Mouse (Mus musculus) retina, postnatal 1 day (tissue): ENCODE results near the gene Apoc2.
"Not testable (repeated sequence)": the region's sequence is repeated elsewhere in the genome, so short reads cannot be mapped to it uniquely, and the experiment has no call there.

ENCODE experiments used
- DNase-seq: peaks from one replicate; pipeline ENCODE4 v3.0.0-alpha.2; 2012

The Apoc2 gene

DNA sequence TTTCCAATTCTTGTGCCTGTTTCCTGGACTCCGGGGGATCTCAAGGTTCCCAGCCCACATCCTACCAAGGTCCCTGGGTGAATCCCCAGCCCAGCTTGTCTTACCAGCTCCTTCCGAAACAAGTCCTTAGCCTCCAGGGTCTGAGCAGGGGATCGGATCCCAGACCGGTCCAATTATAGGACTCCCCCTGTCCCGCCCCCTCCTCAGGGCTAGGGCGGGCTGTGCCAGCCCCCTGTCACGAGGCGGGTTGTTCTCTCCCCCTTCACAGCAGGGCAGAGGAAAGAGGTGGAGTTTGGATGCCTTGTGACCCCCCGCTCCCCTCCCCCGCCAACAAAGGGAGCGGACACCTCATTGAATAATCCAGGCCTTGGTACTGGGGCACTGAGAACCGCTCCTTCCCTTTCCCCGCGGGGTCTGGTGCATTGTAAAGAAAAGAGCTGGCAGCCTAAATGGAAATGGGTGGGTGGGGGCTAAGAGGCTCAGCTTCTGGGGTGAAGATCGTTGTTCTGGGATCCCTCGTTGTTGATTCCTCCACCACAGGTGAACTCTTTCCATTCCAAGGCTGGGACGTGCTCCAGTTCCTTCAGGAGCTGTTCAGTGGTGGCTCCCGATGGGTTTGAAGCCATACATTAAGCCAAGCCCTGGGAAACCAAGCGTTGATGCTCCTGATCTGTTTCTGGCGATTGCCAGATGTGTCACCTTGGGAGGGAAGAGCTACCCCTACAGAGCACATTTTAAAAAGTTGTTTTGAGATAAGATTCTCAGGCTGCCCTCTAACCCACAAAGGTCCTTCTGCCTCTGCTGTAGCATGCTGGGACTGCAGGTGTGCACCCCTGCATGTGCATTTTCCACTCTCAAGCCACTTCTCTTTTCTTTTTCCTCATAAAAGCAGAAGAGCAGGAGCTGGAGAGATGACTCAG, 21.4 kb upstream of the Apoc2 start, which contains the start of gene Apoe:
Apoe (minus strand) TSS at position 282 of the 920 bp plus-strand sequence.
- peak; percentile 79 for DNase-seq

DNA sequence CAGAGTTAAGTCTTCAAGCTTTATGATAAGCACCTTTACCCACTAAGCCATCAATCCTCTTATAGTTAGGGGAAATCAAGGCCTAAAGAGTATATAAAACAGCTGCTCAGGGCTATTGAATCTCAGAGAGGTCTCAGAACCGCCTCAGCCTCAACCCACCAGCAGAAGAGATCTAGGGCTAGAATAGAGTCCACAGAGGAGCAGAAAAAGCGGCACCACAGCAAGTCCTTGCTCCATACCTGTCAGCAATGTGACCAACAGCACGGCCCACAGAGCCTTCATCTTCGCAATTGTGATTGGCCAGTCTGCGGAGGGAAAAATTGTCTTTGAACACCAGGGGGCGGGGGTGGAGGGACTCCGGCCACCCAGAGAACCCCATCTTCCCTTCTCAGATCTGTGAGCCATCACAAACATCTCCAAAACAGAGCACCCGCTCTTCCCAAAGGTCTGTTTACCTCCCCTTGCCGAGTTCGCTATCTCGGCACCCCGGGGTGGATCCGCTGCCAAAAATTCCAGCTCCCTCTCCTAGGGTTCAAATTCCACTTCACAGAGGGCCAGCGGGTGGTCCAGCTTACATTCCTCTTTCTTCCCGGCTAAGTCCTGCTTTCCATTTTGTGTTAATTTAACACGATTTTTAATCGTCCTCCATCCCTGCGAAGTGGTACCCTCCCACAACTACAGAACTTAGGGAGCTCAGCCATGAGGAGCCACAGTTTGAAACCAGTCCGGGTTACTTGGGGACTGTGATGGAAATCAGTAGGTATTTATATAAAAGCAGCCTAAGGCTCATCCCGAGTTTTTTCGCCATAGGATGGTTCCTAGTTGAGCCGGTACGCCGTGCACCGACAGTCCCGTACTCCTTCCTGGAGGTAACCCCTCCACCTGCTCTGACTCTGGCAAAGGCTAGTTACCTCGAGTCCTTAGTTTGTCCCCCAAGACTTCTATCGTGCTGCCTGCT, 20.5 kb upstream of the Apoc2 start:
- peak; percentile 75 for DNase-seq

DNA sequence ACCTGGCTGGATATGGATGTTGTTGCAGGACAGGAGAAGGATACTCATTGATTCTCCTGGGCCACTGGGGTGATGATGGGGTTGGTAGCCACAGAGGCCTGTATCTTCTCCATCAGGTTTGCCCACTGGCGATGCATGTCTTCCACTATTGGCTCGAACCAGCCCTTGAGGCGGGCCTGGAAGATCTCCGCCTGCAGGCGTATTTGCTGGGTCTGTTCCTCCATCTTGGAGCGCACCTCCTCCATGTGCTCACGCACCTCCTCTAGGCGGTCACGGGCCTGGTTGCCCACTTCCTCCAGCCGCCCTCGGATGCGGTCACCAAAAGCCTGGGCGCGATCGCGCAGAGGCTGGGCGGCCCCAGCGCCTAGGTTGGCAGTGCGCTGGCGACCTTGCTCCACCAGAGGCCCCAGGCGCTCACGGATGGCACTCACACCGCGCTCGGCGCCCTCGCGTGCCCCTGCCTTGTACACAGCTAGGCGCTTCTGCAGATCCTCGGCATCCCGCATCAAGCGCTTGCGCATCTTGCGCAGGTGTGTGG, 18.7 kb upstream of the Apoc2 start:
- DNase-seq, result no peak

DNA sequence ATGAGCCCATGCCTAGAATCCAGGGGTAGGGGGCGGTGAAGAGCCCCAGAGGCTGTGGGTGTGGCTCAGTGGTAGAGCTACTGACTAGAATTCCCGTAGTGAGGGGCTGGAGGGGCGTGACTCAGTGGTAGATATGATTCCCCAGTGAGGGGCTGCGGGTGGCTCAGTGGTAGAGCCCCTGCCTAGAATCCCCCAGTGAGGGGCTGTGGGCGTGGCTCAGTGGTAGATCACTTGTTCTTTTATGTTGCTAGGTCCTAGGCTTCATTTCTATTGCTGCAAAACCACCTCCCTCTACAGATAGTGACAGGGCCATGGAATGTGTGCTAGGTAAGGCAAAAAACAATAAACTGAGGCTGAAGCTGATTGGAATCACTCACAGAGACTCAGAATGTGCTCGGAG, 18.1 kb upstream of the Apoc2 start:
- no peak for DNase-seq

DNA sequence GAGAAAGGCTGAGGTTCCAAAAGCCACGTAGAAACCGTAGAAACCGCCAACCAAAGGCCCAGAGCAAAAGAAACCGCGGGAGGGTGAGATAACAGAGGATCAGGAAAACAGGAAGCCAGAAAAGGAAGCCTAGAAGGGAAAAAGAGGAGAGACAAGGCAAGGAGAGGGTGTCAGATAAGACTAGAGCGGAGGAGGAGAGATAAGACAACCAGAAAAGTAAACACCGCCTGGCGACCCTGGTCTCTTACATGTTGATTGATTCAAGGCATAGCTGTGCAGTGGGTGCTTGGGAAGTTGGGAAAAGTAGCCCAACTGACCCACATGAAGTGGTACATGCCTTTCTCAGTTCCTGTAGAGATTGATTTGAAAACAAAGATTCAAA, 17.5 kb upstream of the Apoc2 start:
- no peak for DNase-seq

DNA sequence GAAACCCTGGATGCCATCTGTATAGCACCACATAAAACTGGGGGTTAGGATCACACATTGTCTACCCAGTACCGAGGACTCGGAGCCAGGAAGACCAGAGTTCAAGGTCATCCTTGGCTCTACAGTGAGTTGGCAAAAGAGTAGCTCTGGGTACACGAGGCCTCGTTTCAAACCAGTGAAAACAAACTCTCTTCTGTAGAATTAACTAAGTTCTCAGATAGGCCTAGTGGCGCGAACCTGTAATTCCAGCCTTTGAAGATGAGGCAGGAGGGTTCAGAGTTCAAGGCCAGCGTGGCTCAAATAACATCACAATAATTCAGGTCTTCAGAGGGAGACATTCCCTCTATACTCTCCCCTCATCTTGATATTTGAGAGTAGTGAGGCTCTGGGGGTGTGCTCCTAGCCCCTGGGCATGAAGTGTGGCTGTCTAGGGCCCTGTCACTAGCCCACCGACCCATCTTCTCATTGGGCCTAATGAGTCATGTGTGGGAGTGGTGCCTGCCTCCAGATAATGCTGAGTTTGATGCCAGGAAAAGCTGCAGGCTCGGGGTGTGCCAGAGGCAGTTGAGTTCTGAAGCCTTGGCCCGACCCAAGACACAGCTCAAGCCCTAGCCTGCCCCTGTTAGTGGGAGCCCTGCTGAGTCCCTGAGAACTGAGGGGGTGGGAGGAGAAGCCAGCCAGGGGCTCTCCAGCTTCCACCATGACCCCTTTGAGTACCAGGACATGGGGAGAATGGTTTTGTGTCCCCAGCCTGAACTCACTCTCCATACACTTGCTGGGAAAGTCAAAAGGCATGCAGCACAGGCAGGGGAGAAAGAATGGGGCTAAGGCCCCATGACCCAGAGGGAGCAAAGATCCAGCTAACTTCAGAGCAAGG, 16.8 kb upstream of the Apoc2 start:
- DNase-seq, result no peak

DNA sequence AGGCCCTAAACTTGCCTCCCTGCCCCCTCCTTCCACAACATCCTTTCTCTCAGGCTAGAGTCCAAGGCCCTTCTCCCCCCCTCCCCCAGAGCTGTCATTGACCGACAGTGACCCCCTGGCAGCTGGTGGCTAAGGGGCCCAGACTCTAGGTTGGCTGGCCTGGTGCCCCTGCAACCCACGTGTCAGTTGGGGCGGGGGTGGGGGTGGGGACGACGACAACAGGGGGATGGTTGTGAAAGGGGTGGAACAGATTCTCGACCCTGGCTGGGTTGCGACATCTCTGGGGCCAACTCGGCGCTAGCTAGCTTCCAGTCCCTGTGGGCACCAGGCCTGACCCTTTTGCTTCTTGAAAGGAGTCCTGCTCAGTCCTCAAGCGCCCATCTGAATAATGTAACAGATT, 15.7 kb upstream of the Apoc2 start:
- DNase-seq, result peak; percentile 93

DNA sequence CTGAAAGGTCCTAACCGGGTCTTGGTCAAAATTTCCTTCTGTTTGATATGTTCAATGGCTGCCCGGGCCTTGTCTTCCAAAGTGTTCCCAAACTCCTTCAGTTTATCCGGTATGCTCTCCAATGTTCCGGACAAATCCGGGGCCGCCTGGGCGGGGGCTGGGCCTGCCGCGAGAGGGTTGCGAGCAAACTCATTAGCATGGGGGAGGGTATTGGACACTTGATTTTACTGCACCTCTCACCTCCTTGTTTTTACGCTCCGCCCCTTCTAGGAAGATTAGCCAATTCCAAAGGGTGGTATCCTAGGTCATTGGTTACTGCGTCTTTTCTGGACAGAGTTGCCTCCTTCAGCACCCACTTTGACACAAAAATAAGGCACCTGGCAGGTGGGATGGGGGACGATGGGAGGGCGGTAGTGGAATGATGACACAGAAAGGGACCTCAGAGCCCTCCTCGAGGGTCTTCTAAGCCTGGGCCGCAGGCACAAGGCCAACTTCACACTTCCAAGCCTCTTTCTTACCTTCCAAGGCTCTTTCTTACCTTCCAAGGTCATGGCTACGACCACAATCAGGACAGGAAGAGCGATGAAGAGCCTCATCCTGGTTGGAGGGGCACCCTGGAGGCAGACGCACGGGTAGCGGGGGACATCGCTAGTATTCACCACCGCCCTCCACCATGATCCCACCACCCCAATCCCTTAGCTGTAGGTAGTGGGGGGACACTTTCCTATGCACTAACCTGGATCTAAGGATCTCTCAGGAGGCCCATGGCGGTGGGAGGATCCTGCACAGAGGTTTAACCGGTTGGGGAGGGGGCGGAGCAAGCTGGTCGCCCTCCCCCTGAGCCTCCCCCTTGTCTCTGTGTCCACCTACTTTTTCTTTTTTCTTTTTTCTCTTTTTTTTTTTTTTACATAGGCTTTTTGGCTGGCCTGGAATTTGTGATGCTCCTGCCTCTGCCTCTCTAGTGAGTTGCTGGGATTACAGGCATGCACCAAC, 14.4 kb upstream of the Apoc2 start, which contains the start of gene Apoc1:
Apoc1 (minus strand) TSS at position 788 of the 993 bp plus-strand sequence.
- DNase-seq, result no peak

DNA sequence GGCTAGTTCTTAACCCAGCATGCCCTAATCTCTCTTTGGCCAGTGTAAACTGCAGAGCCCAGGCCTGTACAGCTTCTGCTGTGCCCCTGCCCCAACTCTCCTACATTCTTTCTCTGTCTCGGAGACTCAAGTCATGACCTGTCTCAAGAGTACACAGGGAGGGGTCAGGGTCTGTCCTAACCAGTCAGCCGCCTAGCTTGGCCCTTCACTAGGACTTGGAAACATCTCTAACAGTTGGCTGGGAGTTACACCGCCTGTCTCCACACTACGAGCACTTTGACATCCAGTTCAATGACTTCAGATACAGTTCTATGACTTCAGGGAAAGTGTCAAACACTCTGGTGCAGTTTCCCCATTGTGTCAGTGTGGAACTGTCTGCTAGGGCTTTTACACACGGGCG, 13.7 kb upstream of the Apoc2 start:
- DNase-seq, result no peak

DNA sequence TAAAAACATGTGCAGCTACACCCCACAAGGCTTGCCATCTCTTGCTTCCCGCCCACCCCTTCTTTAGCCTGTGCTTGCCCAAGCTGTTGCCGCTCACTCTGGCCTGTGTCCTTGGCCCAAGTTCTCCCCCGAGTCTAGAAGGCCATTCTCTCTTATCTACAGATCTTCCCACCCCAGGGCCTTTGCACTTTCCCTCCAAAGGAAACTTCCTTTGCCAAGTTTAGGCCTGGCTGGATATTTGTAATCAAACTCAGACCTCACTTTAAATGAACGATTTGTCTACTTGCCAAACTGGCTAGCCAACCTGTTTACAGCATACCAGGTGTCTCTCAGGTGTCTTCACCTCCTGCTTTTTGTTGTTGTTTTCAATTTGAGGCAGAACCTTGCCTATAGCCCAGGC, 13.1 kb upstream of the Apoc2 start:
- DNase-seq, result no peak

DNA sequence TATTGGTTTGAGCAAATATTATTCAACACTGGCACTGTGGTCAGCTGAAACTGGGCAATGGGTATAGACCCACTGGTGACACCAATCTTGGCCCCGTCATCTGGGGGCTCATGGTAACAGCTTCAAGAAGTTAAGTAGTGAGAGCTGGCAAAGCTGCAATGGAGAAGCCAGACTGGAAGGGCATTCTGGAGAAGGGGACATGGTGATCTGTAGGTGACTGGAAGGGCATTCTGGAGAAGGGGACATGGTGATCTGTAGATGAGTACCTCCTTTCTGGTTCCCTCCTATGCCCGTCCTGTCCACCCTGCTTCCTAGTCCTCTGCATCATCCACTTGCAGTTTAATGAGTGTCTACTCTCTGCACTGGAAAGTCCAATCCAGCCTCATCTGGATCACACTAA, 10.9 kb upstream of the Apoc2 start:
- DNase-seq, result no peak

DNA sequence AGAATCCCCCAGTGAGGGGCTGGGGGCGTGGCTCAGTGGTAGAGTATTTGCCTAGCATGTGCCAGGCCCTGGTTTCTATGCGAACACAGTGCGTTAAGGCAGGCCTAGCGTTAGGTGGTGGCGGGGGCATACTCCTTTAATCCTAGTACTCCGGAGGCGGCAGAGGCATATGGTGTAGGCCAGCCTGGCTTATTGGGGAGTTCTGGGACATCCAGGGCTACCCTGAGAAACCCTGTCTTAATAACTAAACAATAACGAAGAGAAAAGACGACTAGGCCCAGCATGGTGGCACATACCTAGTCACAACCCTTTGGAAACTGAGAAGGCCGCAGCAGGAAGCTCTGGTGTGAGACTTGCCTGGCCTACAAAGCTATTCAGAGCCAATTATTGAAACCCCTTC, 10.4 kb upstream of the Apoc2 start:
- no peak for DNase-seq

DNA sequence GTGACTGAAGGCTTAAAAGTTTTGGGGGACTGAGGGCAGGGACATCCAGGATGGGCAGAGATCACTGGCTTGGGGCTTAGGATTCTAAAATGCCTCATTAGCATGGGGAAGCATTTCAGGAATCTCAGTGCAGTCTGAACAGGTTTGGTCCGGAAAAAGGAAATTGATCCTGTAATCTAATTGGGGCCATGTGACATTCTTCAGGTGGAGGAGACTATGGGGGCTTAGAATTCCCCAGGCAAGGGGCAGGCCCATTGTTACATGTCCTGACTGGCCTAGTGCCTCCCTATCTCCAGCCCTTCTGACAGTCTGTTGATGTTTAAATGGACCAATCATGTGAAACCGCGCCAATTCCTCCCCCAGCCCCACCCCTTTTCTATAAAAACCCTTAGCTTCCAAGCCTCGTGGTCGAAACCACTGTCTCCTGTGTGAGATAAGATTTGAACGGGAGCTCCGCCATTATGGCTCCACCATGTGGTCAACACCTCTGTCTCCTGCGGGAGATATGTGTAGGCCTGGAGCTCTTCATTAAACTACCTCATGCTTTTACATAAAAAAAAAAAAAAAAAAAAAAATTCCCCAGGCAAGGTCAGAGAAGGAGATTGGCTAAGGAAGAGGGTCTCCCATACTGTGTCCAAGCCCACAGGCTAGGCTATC, 9.3 kb upstream of the Apoc2 start:
- not testable (repeated sequence) for DNase-seq

DNA sequence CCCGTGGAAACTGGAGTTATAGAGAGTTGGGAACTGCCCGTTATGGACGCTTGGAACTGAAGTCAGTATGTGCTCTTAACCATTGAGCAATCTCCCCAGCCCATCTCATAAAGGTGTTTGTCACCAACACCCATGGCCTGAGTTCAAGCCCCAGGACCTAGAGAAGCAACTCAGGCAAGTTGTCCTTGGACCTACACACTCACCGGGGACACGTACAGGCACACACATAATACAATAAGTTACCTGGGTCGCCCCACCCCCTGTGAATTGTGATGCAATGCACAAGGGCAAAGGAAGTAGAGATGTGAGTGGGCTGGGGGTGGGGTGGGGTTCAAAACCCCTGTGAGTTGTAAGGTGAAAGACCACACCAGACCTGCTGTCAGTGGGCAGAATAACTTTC, 8.8 kb upstream of the Apoc2 start:
- no peak for DNase-seq

DNA sequence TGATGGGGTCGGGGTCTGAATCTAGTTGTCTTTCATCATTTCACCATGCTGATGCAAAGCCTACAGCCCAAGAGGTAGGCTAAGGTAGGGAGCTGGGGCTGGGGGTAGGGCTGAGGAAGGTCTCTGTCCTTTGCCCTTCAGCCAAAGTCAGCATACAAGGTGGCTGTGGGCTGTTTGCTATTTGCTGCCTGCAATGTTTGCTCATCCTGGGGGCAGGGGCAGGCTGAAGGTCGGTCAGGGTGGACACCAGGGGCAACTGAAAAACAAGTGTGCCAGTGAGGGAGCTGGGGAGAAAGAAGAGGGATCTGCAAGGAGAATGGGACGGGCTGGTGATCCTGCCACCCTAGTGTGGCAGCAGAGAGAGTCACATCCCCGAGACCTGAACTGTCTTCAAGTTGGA, 7.6 kb upstream of the Apoc2 start:
- no peak for DNase-seq

DNA sequence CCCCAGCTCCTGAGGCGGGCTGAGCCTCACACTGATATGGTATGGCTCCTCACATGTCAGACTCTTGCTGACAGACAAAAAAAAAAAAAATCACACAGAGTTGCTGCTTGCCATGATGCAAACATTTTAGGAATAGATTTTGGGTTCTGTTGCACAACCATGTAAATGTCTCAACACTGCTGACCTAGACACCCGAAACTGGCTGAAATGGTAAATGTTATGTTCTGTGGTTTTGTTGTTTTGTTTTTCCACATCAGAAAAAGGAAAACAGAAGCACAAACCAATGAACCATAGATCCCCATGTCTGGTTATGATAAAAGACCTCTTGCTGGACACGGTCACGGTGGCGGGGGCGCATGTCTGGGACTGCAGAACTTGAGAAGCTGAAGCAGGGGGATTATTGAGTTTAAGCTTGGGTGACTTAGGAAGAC, 6.0 kb upstream of the Apoc2 start:
- DNase-seq, result no peak

DNA sequence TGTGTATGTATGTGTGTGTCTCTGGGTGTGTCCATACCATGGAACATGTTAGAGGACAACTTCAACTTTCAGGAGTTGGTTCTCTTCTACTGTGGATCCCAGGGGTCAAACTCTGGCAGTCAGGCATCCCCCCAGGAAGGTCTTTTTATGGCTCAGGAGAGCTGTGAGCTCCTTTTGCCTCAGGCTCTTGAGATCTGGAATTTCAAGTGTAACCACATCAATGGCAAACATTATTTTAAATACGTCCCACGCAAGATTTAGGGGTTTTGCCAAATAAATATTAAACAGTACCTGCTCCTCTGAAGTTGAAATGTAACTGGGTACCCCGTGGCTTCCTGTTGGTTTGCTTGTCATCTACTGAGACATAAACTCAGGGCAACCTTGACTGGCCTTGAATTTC, 5.2 kb upstream of the Apoc2 start:
- no peak for DNase-seq

DNA sequence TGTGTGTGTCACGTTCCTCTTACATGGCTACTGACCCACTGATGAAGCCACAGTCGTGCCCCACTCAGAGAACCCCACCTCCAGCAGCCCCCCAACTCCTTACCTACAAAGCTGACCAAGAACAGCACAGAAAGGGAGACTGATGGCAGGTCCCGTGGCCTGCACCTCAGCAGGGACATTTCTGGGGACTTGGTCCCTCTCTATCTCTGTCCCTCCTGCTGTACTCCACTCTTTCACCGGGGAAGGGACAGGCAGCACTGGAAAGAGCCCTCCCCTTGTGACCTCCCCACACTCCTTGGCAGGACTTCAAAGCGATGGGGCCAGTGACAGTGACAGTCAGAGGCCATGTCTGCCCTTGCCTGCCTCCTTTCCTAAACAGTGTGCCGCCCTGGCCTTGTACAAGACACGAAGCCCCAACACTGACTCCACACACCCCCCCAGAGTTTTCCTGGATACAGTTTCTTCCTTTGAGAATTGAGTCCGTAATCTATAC, 3.5 kb upstream of the Apoc2 start, which contains the start of the genes Gm44805 and Apoc4:
Gm44805 (minus strand) TSS at position 222 of the 493 bp plus-strand sequence.
Apoc4 (minus strand) TSS at position 278 of the 493 bp plus-strand sequence.
- no peak for DNase-seq

DNA sequence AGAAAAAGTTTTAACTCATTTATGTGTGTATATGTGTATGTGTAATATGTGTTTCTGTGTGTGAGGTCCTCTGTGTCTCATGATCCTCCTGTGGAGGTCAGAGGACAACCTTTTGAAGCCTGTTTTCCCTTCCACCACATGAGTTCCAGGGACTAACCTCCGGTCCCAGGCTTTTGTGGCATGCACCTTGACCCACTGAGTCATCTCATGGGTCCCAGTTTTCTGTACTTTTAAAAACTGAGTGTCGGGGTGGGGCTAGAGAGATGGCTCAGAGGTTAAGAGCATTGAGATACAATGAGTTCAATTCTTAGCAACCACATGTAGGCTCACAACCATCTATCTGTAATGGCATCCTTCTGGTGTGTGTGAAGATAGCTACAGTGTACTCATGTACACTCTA, 3.0 kb upstream of the Apoc2 start:
- no peak for DNase-seq

DNA sequence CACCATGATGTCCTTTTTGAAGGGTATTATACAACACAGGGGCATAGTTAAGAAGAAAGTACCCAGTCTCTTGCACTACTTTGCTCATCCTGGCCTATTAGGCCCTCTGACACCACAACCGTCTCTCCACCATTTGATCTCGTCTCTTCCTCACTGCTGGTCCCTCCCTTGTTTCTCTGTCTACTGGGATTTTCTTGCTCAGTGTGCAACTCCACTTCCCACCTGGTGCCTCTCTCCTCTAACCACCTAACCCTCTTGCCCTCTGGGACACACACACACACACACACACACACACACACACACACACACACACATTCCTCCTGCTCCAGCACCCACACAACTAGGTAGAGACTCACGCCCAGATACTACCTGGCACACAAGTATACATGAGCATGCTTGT, 1.2 kb upstream of the Apoc2 start:
- DNase-seq, result no peak
